Mouse (Mus musculus) CD4-positive helper T cell, adult 2 months (primary cell): ENCODE data around the gene Arhgef10l.
"Not testable (repeated sequence)": the region's sequence is repeated elsewhere in the genome, so short reads cannot be mapped to it uniquely, and the experiment has no call there.

Source experiments
- DNase-seq: peaks from one replicate; pipeline ENCODE4 v3.0.0-alpha.2; 2012; ENCODE audit warnings: low read depth, missing footprints, low spot score

Gene Arhgef10l

GRCm38 (mm10) chr4:140579149-140579548 is 86.7 kb downstream of the Arhgef10l start:
- DNase-seq, result no peak

GRCm38 (mm10) chr4:140576628-140577027 is 89.2 kb downstream of the Arhgef10l start:
- no peak for DNase-seq

GRCm38 (mm10) chr4:140574863-140575262 is 90.9 kb downstream of the Arhgef10l start:
- DNase-seq, result not testable (repeated sequence)

- DNase-seq, result no peak
These were observed 93.4 kb downstream of the Arhgef10l start for GRCm38 (mm10) chr4:140572376-140572775.

GRCm38 (mm10) chr4:140569394-140569793 is 96.4 kb downstream of the Arhgef10l start:
- no peak for DNase-seq

- no peak for DNase-seq
These were observed 97.8 kb downstream of the Arhgef10l start for GRCm38 (mm10) chr4:140567911-140568480.

GRCm38 (mm10) chr4:140566785-140567184 is 99.0 kb downstream of the Arhgef10l start:
- DNase-seq, result no peak

- DNase-seq, result not testable (repeated sequence)
These were observed 101.4 kb downstream of the Arhgef10l start for GRCm38 (mm10) chr4:140564459-140564858.

- no peak for DNase-seq
These were observed 103.2 kb downstream of the Arhgef10l start for GRCm38 (mm10) chr4:140562461-140563178.

- DNase-seq, result no peak
These were observed 104.1 kb downstream of the Arhgef10l start for GRCm38 (mm10) chr4:140561744-140562143.

- DNase-seq, result no peak
These were observed 106.0 kb downstream of the Arhgef10l start for GRCm38 (mm10) chr4:140559862-140560261.

GRCm38 (mm10) chr4:140558193-140558592 is 107.6 kb downstream of the Arhgef10l start:
- no peak for DNase-seq

GRCm38 (mm10) chr4:140556561-140556960 is 109.3 kb downstream of the Arhgef10l start:
- no peak for DNase-seq

- DNase-seq, result peak; percentile 23
These were observed 110.5 kb downstream of the Arhgef10l start for GRCm38 (mm10) chr4:140555273-140555672.

GRCm38 (mm10) chr4:140554552-140554951 is 111.3 kb downstream of the Arhgef10l start:
- no peak for DNase-seq

GRCm38 (mm10) chr4:140551766-140552165 is 114.0 kb downstream of the Arhgef10l start:
- DNase-seq, result no peak

GRCm38 (mm10) chr4:140550670-140551069 is 115.1 kb downstream of the Arhgef10l start:
- no peak for DNase-seq

- no peak for DNase-seq
These were observed 115.8 kb downstream of the Arhgef10l start for GRCm38 (mm10) chr4:140549975-140550374.

GRCm38 (mm10) chr4:140547488-140547887 is 118.3 kb downstream of the Arhgef10l start:
- peak; percentile 24 for DNase-seq

- DNase-seq, result no peak
These were observed 126.7 kb downstream of the Arhgef10l start for GRCm38 (mm10) chr4:140539125-140539524.

GRCm38 (mm10) chr4:140537561-140538021 is 128.2 kb downstream of the Arhgef10l start:
- no peak for DNase-seq

- no peak for DNase-seq
These were observed 130.5 kb downstream of the Arhgef10l start for GRCm38 (mm10) chr4:140535323-140535722.

GRCm38 (mm10) chr4:140532270-140532669 is 133.5 kb downstream of the Arhgef10l start:
- DNase-seq, result no peak
